Mouse (Mus musculus) layer of hippocampus, adult 18-20 months (tissue): ENCODE measurements around the gene Pip5kl1. TPM values are rescaled to one million over a fixed set of nuclear protein-coding genes. Genes with fewer than 3 reads are reported as not detected.

Experiments
- DNase-seq, 2 experiments: peaks; one replicate each; pipeline ENCODE4 v3.0.0; 2022; ENCODE audit warnings: low spot score in 2 of 2
- total RNA-seq, 2 experiments: library from RNA; stranded (reverse); gene quantifications; 2 replicates each; pipeline ENCODE4 v1.2.3; 2021

The Pip5kl1 gene
- total RNA-seq, 2 experiments from 2014 or later: 3.3 to 3.5 TPM

DNA sequence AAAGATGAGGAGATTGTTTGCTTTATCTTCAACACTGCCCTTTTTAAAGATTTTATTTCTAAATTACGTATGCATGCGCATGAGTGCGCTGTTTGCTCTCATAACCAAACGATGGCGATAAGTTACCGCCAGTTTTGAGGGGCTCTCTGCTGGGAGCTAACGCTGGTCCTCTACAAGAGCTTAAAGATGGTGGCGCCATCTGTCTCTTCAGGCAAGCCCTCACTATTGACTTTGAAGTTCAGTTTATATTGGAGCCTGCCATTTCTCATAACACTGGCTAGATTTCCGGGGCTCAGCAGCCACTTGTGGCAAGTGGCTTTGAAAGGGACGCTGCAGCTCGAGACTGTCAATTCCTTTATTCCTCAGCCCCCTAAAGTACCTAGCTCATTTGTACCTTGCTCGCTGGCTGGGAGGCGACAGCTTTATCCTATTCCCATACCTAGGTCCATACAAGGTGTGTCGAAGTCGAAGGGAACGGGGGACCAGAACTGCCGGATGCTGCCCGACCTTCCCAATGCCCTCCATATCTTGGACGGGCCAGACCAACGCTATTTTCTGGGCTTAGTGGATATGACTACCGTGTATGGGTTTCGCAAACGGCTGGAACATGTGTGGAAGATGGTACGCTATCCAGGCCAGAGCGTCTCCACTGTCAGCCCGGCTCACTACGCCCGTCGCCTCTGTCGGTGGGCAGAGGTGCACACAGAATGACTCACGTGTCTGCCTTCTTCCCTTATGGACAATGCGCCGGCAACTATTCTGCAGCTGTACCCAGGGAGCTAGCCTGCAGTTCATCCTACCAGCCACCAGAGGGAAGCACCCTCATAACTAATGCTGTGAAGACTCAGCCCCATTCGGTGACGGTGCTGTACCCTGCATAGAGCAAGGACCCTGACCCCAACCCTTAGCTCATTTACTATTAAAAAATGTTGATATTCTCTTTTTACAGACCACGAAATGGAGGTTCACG is 8.5 kb downstream of the Pip5kl1 start:
- DNase-seq: peak; percentile 71 to 96

DNA sequence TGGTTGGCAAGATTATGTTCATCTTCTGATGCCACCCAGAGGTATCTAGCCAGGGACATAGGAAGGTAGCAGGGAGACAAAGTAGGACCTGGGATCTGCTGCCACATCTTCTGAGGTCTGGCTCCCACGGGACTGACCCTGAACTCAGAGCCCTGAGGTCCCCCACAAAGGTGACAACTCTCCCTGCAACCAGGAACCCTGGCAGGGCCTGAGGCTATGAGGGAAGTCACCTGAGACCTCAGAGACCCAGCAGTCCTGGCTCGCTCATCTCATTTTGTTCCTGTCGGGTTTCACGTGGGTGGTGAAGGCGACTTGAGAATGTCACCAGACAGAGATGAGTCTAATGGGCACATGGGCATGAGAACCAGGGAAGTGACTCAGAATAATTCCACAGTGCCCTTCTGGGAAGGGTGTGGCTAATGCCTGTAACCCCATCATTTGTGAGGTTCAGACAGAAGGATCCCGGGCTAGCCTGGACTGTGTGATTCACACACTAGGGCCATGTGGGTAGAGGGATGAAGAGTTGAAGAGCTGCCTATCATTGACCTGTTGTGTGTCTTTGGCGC is 10.6 kb downstream of the Pip5kl1 start:
- no peak for DNase-seq

DNA sequence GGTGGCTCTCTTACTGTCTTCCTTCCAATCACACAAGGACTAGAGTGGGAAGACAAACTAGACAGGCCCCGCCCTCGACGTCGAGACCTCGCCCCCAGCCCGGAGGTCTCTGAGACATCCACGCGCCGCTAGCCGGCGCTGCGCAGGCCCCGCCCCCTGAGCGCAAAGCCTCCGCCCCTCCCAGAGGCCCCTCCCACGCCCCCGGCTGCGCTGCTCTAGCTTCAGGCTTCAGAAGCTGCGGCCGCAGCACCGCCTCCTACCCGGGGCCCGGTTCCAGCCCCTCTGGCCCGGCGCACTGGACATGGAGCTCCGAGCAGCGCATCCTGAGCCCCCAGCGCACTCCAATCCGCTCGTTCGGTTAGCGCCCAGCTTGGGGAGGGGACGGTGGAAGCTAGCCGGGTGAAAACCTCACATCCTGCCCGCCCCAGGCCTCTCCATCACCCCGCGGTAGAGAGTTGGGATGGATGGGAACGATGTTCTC is 12.3 kb downstream of the Pip5kl1 start, which contains the start of gene St6galnac4:
St6galnac4 (plus strand) TSS at position 225 of the 481 bp plus-strand sequence.
- DNase-seq: peak; percentile 82 to 92

DNA sequence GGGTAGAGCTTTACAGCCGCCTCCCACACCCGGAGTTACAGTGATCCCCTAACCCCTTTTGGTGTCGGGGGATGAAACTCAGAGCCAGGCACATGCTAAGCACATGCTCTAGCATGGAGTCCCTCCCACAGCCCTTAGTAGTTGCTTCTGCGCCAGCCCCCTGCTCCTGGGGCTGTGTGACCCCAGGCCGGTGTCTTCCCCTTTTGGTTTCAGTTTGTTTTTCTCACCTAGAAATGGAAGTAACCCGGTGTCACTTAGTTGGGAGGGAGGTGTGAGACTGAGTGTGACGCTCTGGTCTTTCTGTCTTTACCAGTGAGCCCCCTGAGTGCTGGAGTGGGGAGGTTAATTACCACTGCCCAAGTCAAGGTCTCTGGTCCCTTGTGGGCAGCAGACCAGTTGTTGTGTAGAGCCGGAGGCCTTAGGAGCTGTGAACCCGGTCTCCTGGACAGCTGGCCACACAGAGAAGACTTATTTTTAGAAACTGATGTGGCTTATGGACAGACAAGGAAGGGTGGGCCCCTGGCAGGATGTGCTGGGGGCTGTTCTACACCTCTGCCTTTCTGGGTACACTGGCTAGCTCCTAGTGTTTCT is 13.2 kb downstream of the Pip5kl1 start:
- DNase-seq: no peak

DNA sequence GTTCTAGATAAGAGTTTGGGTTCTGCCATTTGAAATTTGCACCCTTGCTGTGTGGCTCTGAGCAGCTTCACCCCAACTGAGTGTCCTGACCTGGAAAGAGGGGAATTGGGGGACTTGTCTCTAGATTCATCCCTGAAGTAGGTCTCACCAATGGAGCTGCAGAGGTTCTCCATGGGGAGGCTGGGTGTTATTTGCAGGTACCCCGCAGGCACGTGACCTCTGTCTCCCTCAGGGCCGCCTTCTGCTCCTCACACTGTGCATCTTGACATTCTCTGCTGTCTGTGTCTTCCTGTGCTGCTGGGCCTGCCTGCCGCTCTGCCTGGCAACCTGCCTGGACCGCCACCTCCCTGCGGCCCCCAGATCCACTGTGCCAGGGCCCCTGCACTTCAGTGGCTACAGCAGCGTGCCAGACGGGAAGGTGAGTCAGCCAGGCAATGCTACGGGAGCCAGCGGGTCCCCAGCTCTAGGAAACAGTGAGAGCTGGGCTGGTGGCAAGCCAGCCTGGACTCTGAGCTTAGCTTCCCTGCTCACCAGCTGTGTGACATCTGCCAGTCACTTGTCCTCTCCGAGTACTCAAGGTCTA is 14.7 kb downstream of the Pip5kl1 start:
- peak in 1 of 2 experiments; percentile 67 for DNase-seq

DNA sequence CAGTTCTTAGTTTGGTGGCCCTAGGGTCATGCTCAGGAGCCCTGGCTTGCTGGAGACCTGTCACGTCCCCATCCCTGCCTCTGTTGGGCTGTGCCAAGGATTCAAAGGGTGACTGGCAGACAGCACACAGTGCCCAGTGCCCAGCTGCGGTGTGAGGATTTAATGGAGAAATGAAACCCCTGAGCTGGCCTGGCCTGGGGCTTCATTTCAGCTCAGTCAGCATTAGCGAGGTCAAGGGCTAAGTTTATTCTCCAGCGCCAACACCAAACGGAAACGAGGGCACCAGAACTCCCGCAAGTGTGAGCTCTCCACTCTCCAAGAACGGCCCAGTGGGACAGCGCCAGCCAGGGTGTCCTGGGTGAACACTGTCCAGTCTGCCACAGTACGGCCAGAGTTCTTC is 15.6 kb downstream of the Pip5kl1 start:
- DNase-seq: no peak

DNA sequence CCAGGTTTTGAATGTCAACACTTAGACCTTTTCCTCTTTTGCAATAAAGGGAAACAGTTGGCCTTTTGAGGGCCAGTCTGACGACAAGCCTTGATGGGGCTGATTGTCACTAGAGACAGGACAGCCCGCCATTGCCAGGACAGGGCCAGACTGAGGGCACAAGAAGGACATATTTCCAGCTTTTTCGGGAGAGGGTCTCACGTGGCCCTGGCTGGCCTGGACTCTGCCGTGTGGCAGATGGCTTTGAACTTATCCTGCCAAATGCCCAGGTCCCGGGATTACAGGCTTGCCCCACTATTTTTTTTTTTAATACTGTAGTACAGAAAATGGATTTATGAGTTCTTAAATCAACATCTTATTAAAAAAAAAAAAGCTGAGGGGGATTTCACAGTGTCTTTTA is 16.7 kb downstream of the Pip5kl1 start:
- DNase-seq: no peak

DNA sequence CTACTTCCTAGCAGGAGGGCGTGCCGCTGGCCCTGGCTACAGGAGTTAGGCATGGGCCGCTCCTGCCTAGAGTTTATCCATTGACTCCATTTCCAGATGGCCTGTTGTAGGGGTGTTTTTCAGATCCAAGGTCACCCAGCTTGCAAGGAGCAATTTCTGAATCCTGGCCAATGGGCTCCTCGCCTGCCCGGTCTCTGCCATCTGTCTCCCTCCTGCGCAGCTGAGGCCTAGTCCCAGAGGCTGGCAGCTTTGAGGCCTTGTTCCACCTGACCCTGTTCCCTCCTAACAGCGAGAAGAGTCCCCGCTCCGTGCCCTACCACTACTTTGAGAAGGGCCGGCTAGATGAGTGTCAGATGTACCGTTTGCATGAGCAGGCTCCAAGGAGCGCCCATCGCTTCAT is 22.1 kb downstream of the Pip5kl1 start:
- DNase-seq: no peak

DNA sequence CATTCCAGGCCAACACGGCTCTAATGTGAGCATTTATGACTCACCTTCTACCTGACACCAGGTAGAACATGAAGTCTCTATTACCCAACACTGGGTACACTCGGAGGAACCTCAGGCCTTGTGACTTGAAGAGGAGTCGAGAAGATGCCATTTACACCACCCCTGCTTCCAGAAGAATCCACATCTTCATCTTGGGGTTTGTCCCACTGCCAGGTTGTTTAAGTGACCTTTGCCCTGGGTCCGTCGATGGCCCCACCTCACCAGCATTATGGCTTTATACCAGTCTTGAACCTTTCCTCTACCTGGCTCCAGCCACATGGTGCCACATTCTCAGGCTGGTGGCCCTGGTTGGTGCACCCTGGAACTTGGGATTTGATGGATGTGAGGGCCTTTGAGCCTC is 22.7 kb downstream of the Pip5kl1 start:
- DNase-seq: no peak

DNA sequence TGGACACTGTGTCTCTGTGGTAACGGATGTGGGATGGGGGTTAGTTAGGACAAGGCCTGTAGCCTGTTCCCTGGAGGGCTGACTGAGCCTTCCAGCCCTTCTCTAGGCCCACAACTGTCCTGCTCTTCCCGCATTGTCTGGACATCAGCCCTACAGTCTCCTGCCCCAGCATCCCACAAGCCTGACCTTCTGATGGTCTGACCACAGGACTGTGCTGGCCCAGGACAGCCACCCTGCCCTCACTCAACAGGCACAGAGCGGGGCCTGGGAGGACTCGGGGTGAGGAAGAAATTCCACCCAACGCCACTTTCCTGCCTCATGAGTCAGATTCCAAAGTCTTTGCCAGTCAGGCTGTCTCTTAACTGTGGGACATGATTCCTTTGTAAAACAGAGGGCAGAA is 23.1 kb downstream of the Pip5kl1 start:
- DNase-seq: no peak

DNA sequence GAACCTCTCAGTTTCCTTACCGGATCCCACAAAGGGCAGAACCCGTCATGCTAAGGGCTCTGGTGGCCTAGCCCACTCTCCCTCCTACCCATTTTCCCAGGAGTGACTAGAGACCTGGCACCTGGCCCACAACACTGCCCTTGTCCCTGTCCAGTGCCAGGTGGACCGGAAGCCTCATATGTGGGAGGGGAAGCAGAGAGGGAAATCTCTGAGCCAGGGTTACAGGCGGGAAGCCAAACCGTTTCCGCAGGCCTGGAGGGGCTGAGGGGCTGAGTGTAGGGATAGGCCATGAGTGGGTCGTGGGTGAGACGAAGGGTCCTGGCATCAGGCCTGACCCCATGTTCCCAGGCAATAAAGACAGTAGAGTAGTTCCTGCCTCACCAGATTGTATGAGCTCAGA is 23.9 kb downstream of the Pip5kl1 start:
- no peak for DNase-seq

DNA sequence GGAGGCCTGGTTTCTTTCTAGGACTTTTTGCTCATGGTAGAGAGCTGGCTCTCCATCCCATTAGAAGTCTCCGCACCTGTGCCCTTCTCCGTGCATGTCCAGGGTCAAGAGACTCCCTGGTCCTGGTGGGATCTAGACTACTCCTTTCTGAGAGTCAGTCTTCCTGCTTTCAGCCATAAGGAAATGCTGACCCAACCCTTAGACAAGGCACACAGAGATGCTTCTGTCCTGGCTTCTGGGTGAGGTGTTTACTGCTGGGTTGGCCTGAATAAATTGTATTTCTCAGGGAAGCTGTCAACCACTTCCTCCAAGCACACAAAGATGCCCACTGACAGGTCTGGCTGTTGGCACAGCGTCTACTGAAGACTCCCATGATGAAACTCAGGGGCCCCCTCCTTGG is 24.8 kb downstream of the Pip5kl1 start, which contains the start of gene St6galnac6:
St6galnac6 (plus strand) TSS at position 301 of the 400 bp plus-strand sequence.
- no peak for DNase-seq

DNA sequence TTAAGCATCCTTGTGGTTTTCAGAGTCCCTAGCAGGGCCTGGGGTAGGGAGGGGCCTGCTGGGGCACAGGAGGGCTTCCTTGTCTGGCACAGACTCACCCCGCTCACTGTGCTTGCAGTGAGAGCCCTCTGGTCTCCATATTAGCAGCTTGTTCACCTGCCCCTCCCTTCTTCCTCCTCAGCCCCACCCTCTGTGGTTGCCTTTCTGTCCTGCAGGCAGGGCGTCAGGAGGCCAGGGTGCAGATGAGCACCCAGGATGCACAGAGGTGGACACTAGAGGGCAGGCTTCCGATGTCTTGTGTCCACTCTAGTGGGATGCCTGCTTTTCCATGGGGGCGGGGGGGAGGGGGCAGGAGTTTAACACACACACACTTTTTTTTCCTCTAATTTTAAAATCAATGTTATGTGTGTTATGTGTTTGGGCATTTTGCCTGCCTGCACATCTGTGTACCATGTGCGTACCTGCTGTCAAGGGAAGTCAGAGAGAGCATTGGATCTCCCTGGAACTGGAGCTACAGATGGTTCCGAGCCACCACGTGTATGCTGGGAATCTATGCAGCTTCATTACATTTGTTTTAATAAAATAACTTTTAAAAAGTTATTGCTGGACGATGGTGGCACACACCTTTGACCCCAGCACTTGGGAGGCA is 26.9 kb downstream of the Pip5kl1 start:
- no peak for DNase-seq

DNA sequence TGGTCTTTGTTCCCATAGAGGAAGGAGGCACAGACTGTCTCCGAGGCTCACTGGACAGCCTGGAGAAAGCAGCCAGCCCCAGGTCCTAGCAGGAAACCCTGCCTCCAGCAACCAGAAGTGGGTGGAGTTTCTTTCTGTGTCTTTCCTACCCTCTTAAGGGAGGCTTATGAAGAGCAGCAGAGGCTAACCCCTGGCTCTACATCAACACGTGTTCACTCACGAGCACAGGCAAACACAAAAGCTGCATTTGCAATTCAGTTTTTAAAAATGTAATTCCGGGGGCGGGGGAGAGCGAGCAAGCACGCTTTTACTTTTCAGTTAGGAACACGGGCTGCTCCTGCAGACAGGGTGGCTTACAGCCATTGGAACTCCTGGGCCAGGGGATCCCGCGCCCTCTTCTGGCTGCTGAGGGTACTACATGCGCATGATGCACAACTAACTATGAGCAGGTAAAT is 28.0 kb downstream of the Pip5kl1 start:
- DNase-seq: peak; percentile 74 to 96

DNA sequence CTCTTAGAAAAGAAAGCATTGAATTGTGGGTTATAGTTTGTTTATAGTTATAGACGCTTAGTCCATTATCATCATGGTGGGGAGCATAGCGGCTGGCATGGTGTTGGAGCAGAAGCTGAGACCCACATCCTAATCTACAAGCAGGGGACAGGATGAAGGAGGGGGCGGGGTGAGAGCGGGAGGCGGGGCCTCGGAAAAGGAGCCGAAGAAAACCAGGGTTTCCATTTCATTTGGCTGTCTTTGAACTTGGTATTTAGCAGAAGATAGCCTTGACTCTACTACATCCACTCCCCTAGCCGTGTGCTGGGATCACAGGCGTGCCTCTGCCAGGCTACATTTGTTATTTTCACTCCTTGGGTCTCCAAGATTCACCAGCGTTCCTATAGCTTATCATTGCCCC is 30.0 kb downstream of the Pip5kl1 start:
- no peak for DNase-seq

DNA sequence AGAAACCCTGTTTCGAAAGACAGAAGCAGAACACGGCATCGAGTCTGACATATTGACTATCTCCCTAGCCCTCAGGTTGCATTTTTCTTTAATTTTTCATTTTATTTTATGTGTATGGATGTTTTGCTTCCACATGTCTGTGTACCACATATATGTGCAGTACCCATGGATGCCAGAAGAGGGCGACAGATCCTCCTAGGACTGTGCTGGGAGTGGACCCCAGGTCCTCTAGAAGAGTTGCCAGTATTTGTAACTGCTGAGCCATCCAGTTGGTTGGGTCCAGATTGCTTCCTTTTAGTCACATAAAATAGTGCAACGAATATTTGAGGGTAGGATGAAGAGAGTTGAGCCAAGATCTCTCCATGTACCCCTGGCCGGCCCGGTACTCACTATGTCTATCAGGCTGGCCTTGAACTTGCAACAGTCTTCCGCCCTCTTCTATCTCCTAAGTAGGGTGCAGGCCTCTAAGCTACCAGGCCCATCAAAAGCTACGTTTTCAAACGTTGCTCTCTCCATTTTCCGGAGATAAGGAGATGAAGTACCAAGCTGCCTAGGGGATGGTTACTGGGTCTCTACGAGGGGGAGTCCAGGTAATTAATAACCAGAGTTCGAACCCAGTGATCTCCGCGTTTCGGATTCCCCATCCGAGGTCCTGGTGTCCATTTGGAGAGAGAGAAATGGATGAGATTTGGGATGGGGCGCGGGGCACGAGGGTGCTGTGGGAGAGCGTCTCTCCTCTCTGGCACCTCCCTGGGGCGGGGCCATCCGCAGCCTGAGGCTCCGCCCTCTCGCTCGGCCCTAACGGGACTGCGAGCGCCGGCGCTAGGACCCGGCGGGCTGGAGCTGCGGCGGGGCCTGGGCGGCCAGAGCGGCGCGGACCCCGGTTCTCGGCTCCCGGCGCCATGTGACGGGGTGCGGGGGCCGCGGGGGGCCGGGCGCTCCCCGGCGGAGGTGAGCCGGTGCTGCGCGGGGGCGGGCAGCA is 31.9 kb downstream of the Pip5kl1 start:
- DNase-seq: peak; percentile 76 to 86

DNA sequence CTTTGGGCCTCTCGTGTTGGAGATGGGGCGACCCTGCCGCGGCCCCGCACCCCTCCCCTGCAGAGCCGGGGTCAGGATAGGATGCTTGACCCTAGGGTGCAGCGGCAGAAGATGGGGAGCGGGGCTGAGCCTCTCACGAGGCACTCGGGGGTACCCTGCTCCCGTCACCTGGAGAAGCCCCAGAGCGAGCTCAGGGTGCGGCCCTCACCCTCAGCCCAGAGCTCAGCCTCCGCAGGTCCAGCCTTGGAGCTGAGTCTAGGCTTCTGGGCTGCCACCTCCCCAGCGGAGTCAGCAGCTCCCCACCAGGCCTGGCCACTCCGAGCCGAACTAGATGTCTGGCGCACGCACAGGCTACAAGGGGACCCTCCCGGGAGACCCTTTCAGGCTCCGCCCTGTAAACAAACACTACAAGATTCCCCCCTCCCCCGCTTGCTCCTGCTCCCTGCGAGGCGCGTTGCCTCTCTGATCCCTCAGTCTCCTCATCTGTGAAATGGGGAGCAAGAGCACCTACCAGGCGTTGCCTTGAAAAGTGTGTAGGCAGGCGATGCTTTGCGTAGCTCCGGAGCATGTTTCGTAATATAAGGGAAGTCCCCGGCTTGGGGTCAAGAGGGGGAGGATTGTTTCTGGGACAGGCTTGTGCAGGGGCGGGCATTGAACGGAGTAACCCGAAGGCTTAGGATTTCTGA is 32.8 kb downstream of the Pip5kl1 start:
- no peak for DNase-seq

DNA sequence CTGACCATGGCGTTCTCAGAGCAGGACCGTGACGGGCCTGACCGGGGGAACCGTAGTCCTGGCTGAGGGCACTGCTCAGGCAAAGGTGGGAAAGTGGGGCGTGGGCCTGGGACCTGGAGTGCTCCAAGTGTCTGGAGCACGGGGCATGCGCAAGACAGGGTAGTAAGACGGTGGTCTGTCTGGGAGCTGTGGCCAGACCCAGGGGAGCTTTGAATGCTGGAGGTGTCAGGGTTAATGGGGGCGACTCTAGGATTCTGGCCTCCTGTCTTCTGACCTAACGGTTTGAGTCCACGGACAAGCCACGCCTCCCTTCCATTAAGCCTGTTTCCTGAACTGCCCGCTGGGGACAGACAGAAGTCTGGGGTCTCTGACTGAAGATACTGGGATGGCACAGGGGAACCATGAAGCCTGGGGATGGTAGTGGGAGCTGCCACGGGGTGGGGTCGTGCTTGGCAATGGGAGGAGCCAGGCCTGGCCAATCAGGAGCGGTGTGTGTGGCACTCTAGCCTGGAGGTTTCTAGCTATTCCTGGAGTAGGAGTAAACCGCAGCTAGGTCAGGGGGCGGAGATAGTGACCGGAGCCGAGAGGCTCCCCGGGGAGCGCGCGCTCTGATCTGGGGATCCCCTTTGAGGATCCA is 33.7 kb downstream of the Pip5kl1 start:
- no peak for DNase-seq
